Mouse (Mus musculus): ENCODE measurements around the gene Wsb2.

DNA sequence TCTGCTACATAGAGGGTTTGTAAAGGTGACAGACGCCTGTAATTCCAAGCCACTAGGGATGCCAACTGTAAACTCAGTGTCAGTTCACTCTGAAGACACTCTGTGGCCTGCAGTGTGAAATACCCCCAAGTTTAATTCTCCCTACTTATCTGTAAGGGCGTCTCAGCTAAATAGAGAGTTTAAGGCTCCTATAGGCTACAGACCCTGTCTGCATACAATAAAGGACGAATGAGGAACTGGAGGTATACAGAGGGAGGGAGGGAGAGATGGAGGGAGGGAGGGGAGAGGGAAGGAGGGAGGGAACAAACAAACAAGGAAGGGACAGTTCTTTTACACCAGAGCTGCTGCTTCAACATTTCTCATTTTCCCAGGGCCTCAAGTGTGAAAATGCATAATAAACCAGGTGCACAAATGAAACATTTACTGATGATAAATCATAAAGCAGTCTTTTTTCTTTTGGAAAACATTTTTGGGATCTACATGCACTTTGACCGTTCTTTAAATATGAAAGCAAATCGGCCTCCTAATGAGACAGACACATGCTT, 11.6 kb upstream of the Wsb2 start:
- TF ChIP-seq CTCF (IDR thresholded peaks at IDR 0.05; ENCODE audit: extremely low read depth, insufficient read depth, insufficient read length, insufficient replicate concordance): no peak
- TF ChIP-seq POLR2A (IDR thresholded peaks at IDR 0.05; ENCODE audit: low read depth, low read length): no peak
